Mouse (Mus musculus) gastrocnemius, postnatal 14 days (tissue): ENCODE data around the gene Orai2. TPM values are rescaled to one million over a fixed set of nuclear protein-coding genes. Genes with fewer than 3 reads are reported as not detected.
"Not testable (repeated sequence)": the region's sequence is repeated elsewhere in the genome, so short reads cannot be mapped to it uniquely, and the experiment has no call there.

ENCODE experiments used
- DNase-seq: peaks from one replicate; pipeline ENCODE4 v3.0.0; 2021; ENCODE audit warnings: mixed read lengths
- intact Hi-C: fragments of 180-260 bp; cut with DNase I; formaldehyde crosslinking; loops from one replicate; pipeline ENCODE4 v1.15.1; 2025; ENCODE audit warnings: low total_unique reads
- total RNA-seq, 2 experiments: library from RNA; stranded (reverse); gene quantifications; 2 replicates each; pipeline ENCODE4 v1.2.3; 2021

Orai2 gene
- total RNA-seq, 2 experiments from 2014 or later = 2.7 to 3.2 TPM

GRCm38 (mm10) chr5:136181197-136181596 lies 10.7 kb upstream of the Orai2 start:
- DNase-seq = no peak
- intact Hi-C loops = loop anchor here (5.0 kb wide), 1 partner anchor 49 kb away; no protein-coding TSS in a partner anchor

GRCm38 (mm10) chr5:136179594-136179993 lies 9.1 kb upstream of the Orai2 start:
- no peak for DNase-seq
- intact Hi-C loops = no loop called here

GRCm38 (mm10) chr5:136173606-136174463 lies 3.3 kb upstream of the Orai2 start:
- intact Hi-C loops = no loop called here
- DNase-seq = peak; percentile 28

- intact Hi-C loops = no loop called here
- DNase-seq = no peak
Observed at GRCm38 (mm10) chr5:136172939-136173338, 2.4 kb upstream of the Orai2 start.

GRCm38 (mm10) chr5:136171363-136172341 lies 1.1 kb upstream of the Orai2 start:
- intact Hi-C loops = no loop called here
- no peak for DNase-seq

- intact Hi-C loops = no loop called here
- peak; percentile 33 for DNase-seq
Observed at GRCm38 (mm10) chr5:136169626-136170511, 644 bp downstream of the Orai2 start.

- intact Hi-C loops = no loop called here
- no peak for DNase-seq
Observed at GRCm38 (mm10) chr5:136168071-136168470, 2.4 kb downstream of the Orai2 start.

- intact Hi-C loops = no loop called here
Observed at GRCm38 (mm10) chr5:136167296-136167695, 3.2 kb downstream of the Orai2 start.

GRCm38 (mm10) chr5:136165246-136165645 lies 5.3 kb downstream of the Orai2 start:
- DNase-seq = no peak
- intact Hi-C loops = no loop called here

More at GRCm38 (mm10) chr5:136167296-136167695, 3.2 kb downstream of the Orai2 start:
- DNase-seq = no peak

GRCm38 (mm10) chr5:136163807-136164474 lies 6.6 kb downstream of the Orai2 start:
- intact Hi-C loops = no loop called here
- no peak for DNase-seq

- intact Hi-C loops = not testable (repeated sequence)
- DNase-seq = peak; percentile 76
Observed at GRCm38 (mm10) chr5:136160084-136160483, 10.4 kb downstream of the Orai2 start.

- DNase-seq = peak; percentile 55
- intact Hi-C loops = no loop called here
Observed at GRCm38 (mm10) chr5:136155399-136155798, 15.1 kb downstream of the Orai2 start.

GRCm38 (mm10) chr5:136152365-136152764 lies 18.1 kb downstream of the Orai2 start:
- intact Hi-C loops = no loop called here
- DNase-seq = peak; percentile 65

GRCm38 (mm10) chr5:136149134-136149576 lies 21.4 kb downstream of the Orai2 start:
- DNase-seq, intact Hi-C loops: not testable (repeated sequence)

GRCm38 (mm10) chr5:136147704-136148103 lies 22.8 kb downstream of the Orai2 start:
- intact Hi-C loops = no loop called here
- no peak for DNase-seq

- intact Hi-C loops = no loop called here
- no peak for DNase-seq
Observed at GRCm38 (mm10) chr5:136146936-136147335, 23.6 kb downstream of the Orai2 start.

- no peak for DNase-seq
Observed at GRCm38 (mm10) chr5:136144606-136145430, 25.7 kb downstream of the Orai2 start.

More at GRCm38 (mm10) chr5:136144606-136145430, 25.7 kb downstream of the Orai2 start:
- intact Hi-C loops = loop anchor here (5.0 kb wide), 1 partner anchor 42 kb away; no protein-coding TSS in a partner anchor
